Mouse (Mus musculus): ENCODE data around the gene Gyg. TPM values are rescaled to one million over a fixed set of nuclear protein-coding genes. Genes with fewer than 3 reads are reported as not detected.

The Gyg gene
- 48.3 and 50.0 TPM in 2 replicates for polyA plus RNA-seq (2015; fragmentation: Nextera tagmentation; extraction: Ambion mirVana)

GRCm38 (mm10) chr3:20154531-20155367 lies at the start of gene Gyg:
TSS of gene Gyg (minus strand) at chr3:20155317.
- Histone ChIP-seq H3K4me2 (ENCODE audit: low read length) (peak within 1 kb of the TSS; percentile 88), H3K9ac (ENCODE audit: low read depth, low read length) (peak within 1 kb of the TSS; percentile 80), H3K4me1 (replicated peaks; ENCODE audit: insufficient read depth, low read length) (0 out of 2 replicates have a peak, but pooled peaks cover 5% of the 10 kb centered on the region), H3K9me3 (replicated peaks; ENCODE audit: low read length) (no peaks in the 10 kb centered on the region), H3K4me3 (replicated peaks; ENCODE audit: low read depth, low read length) (peak within 1 kb of the TSS; percentile 66), H3K27ac (peak within 1 kb of the TSS; percentile 25; the same call in 1 of the 2 replicates), H3K27me3 (ENCODE audit: insufficient read depth, low read length) (no peaks in the 10 kb centered on the region), H3K36me3 (ENCODE audit: insufficient read depth, low read length) (no peaks in the 10 kb centered on the region)
- 0 out of 2 replicates have a peak, but pooled peaks have one; percentile 19 for TF ChIP-seq CTCF (IDR thresholded peaks at IDR 0.05; ENCODE audit: low read depth)
- WGBS, result under 1% methylated on average over 72 of the region's 73 CpGs
- DNase-seq (ENCODE audit: low spot score), result peak; percentile 62
- peak; percentile 96 for ATAC-seq (replicated peaks; ENCODE audit: low FRiP score, low read depth)

- Histone ChIP-seq H3K36me3 (ENCODE audit: insufficient read depth, low read length) (no peaks in the 10 kb centered on the region), H3K4me3 (replicated peaks; ENCODE audit: low read depth, low read length) (no peak overlapping the region), H3K27me3 (ENCODE audit: insufficient read depth, low read length) (no peaks in the 10 kb centered on the region), H3K9me3 (replicated peaks; ENCODE audit: low read length) (no peaks in the 10 kb centered on the region), H3K27ac (no peak overlapping the region), H3K9ac (ENCODE audit: low read depth, low read length) (no peak overlapping the region), H3K4me1 (replicated peaks; ENCODE audit: insufficient read depth, low read length) (no peaks in the 10 kb centered on the region), H3K4me2 (ENCODE audit: low read length) (no peak overlapping the region)
- DNase-seq (ENCODE audit: low spot score), result peak; percentile 56
- TF ChIP-seq CTCF (IDR thresholded peaks at IDR 0.05; ENCODE audit: low read depth), result peak; percentile 96
- ATAC-seq (replicated peaks; ENCODE audit: low FRiP score, low read depth), result 0 out of 2 replicates have a peak, but pooled peaks have one; percentile 61
- WGBS, result 28% methylated on average over 6 of the region's 6 CpGs
Observed at GRCm38 (mm10) chr3:20198869-20199268, 43.8 kb upstream of the Gyg start.

- TF ChIP-seq CTCF (IDR thresholded peaks at IDR 0.05; ENCODE audit: low read depth), result no peak
- Histone ChIP-seq H3K9me3 (replicated peaks; ENCODE audit: low read length) (no peaks in the 10 kb centered on the region), H3K27me3 (ENCODE audit: insufficient read depth, low read length) (no peaks in the 10 kb centered on the region), H3K27ac (no peak overlapping the region), H3K4me1 (replicated peaks; ENCODE audit: insufficient read depth, low read length) (no peaks in the 10 kb centered on the region), H3K9ac (ENCODE audit: low read depth, low read length) (no peak overlapping the region), H3K4me2 (ENCODE audit: low read length) (no peak overlapping the region), H3K4me3 (replicated peaks; ENCODE audit: low read depth, low read length) (no peak overlapping the region), H3K36me3 (ENCODE audit: insufficient read depth, low read length) (no peaks in the 10 kb centered on the region)
- ATAC-seq (replicated peaks; ENCODE audit: low FRiP score, low read depth), result no peak
- no peak for DNase-seq (ENCODE audit: low spot score)
- 74% methylated on average over 10 of the region's 10 CpGs for WGBS
Observed at GRCm38 (mm10) chr3:20197878-20198277, 42.8 kb upstream of the Gyg start.

GRCm38 (mm10) chr3:20188976-20189675 lies 34.0 kb upstream of the Gyg start:
- DNase-seq (ENCODE audit: low spot score) (peak; percentile 53), ATAC-seq (replicated peaks; ENCODE audit: low FRiP score, low read depth) (no peak)
- Histone ChIP-seq H3K9me3 (replicated peaks; ENCODE audit: low read length) (no peaks in the 10 kb centered on the region), H3K27me3 (ENCODE audit: insufficient read depth, low read length) (no peaks in the 10 kb centered on the region), H3K9ac (ENCODE audit: low read depth, low read length) (no peak overlapping the region), H3K27ac (no peak overlapping the region), H3K36me3 (ENCODE audit: insufficient read depth, low read length) (no peaks in the 10 kb centered on the region), H3K4me1 (replicated peaks; ENCODE audit: insufficient read depth, low read length) (no peaks in the 10 kb centered on the region), H3K4me2 (ENCODE audit: low read length) (no peak overlapping the region), H3K4me3 (replicated peaks; ENCODE audit: low read depth, low read length) (no peak overlapping the region)
- TF ChIP-seq CTCF (IDR thresholded peaks at IDR 0.05; ENCODE audit: low read depth), result no peak
- 50% methylated on average over 5 of the region's 5 CpGs for WGBS

- ATAC-seq (replicated peaks; ENCODE audit: low FRiP score, low read depth), result no peak
- Histone ChIP-seq H3K36me3 (ENCODE audit: insufficient read depth, low read length) (no peaks in the 10 kb centered on the region), H3K9me3 (replicated peaks; ENCODE audit: low read length) (no peaks in the 10 kb centered on the region), H3K27me3 (ENCODE audit: insufficient read depth, low read length) (no peaks in the 10 kb centered on the region), H3K9ac (ENCODE audit: low read depth, low read length) (no peak overlapping the region), H3K4me2 (ENCODE audit: low read length) (no peak overlapping the region), H3K27ac (no peak overlapping the region), H3K4me3 (replicated peaks; ENCODE audit: low read depth, low read length) (no peak overlapping the region), H3K4me1 (replicated peaks; ENCODE audit: insufficient read depth, low read length) (no peaks in the 10 kb centered on the region)
- 90% methylated on average over 6 of the region's 6 CpGs for WGBS
- no peak for TF ChIP-seq CTCF (IDR thresholded peaks at IDR 0.05; ENCODE audit: low read depth)
- no peak for DNase-seq (ENCODE audit: low spot score)
Observed at GRCm38 (mm10) chr3:20172394-20172793, 17.3 kb upstream of the Gyg start.

- H3K36me3 ChIP-seq (ENCODE audit: insufficient read depth, low read length), result no peaks in the 10 kb centered on the region
- DNase-seq (ENCODE audit: low spot score), result no peak
- H3K4me1 ChIP-seq (replicated peaks; ENCODE audit: insufficient read depth, low read length), result no peaks in the 10 kb centered on the region
- H3K4me2 ChIP-seq (ENCODE audit: low read length), result no peak overlapping the region
- ATAC-seq (replicated peaks; ENCODE audit: low FRiP score, low read depth), result no peak
- H3K9ac ChIP-seq (ENCODE audit: low read depth, low read length), result no peak overlapping the region
- no peaks in the 10 kb centered on the region for H3K27me3 ChIP-seq (ENCODE audit: insufficient read depth, low read length)
- no peak overlapping the region for H3K27ac ChIP-seq
- no peaks in the 10 kb centered on the region for H3K9me3 ChIP-seq (replicated peaks; ENCODE audit: low read length)
- no peak overlapping the region for H3K4me3 ChIP-seq (replicated peaks; ENCODE audit: low read depth, low read length)
- no peak for TF ChIP-seq CTCF (IDR thresholded peaks at IDR 0.05; ENCODE audit: low read depth)
- 70% methylated on average over 1 of the region's 1 CpGs for WGBS
Observed at GRCm38 (mm10) chr3:20167487-20167886, 12.4 kb upstream of the Gyg start.

Measured in kidney, postnatal 0 days (tissue).